Mouse (Mus musculus) layer of hippocampus, adult 9-10 months (tissue): ENCODE results near the gene Atraid.
A peak's percentile ranks its signal among the peaks of the same experiment; 100 is the strongest.
"Not testable (repeated sequence)": the region's sequence is repeated elsewhere in the genome, so short reads cannot be mapped to it uniquely, and the experiment has no call there.

Experiments used
- DNase-seq: peaks from one replicate; pipeline ENCODE4 v3.0.0; 2022; ENCODE audit warnings: low spot score

Gene Atraid

GRCm38 (mm10) chr5:31047848-31048762, at the start of gene Atraid:
TSS of gene Atraid (plus strand) at chr5:31048312.
- DNase-seq, result peak; percentile 95

- DNase-seq, result no peak
These were observed 48.8 kb upstream of the Atraid start for GRCm38 (mm10) chr5:30999324-30999723.

DNA sequence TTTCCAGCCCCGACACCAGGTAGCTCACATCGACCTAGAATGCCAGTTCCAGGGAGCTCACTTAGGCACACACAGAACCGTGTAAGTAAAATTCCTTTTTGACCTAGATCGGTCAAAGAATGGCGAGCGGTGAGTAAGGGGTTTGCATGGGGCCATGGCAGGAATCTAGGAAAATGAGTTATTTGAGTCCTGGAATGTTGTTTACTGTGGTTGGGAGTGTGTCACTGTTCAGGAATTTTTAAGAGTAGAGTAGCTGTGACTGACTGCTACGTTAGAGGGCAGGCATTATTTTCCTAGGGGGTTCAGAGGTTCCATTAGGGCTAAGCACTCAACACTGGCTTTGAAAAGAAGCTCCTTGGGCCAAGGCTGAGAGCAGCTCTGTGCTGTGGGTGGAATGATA, 48.0 kb upstream of the Atraid start:
- DNase-seq, result no peak

GRCm38 (mm10) chr5:31000993-31001392, 47.1 kb upstream of the Atraid start:
- no peak for DNase-seq

DNA sequence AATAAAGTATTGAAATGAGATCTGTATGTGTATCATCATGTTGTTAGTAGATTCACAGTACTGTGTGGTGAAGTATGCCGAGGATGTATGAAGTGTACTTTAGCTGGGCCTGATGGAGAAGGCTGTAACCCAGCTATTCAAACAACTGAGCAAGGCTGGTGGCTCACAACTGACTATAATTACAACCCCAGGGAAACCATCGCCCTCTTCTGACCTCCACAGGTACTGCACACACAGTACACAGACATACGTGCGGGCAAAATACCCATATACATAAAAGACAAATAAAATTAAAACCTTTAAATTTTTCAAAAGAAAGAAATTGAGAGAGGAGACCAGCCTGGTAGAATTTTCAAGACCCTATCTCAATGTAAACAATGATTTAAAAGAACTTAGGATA, 46.6 kb upstream of the Atraid start:
- no peak for DNase-seq

DNA sequence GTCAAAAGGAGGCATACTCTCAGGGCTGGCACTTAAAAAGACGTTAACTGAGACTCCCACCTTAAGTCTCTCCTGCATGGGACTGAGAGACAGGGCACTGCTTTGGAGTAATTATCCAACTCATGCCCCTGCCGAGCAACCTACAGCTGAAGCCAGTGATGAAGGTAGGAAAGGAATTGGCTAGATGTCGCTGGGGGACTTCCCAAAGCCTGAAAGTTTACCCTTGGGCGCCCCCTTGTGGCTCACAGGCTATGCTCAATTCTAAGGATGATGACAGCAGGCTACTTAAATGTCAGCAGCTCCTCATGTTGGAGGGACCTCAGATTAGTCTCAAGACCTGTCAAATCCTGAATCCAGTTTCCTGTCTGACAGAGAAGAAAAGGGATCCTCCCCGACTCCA, 43.9 kb upstream of the Atraid start:
- DNase-seq, result peak; percentile 89

DNA sequence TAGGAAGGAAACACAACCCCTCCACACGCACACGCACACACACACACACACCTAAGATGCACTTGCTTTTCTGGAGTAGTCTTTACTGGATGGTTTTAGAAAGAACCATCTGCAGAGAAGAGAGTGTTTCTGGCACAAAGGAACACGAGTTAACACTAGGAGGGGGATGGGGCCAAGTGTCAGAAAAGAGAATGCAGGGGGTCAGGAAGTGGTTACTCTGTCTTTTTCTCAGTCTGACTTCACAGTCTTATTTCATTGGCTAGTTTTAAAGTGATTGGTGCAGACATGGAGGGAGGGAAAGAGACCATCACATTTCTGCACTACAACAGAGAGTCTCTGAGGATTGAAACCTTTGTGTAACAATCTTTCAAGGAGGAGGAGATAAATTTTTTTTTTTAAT, 35.4 kb upstream of the Atraid start:
- DNase-seq, result no peak

DNA sequence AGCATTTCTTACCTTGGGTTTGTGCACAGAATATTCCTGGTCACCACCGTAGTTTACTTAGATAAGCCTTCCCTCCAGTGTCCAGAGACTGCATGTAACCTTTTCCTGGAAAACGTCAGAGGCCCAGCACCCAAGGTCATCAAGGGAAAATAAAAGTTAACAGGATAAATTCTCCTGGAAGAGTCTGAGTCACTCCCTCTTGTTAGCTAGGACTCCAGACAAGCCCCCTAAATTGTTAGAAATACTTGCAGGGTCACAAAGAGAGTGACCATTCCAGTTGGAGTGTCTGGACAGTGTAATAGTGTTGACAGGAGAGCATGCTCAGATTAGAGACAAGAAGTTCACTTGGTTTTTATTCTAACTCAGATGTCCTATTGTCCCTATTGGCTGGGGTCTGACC, 32.2 kb upstream of the Atraid start:
- DNase-seq, result no peak

GRCm38 (mm10) chr5:31021790-31022189, 26.3 kb upstream of the Atraid start:
- DNase-seq, result not testable (repeated sequence)

- no peak for DNase-seq
These were observed 25.4 kb upstream of the Atraid start for GRCm38 (mm10) chr5:31022690-31023089.

DNA sequence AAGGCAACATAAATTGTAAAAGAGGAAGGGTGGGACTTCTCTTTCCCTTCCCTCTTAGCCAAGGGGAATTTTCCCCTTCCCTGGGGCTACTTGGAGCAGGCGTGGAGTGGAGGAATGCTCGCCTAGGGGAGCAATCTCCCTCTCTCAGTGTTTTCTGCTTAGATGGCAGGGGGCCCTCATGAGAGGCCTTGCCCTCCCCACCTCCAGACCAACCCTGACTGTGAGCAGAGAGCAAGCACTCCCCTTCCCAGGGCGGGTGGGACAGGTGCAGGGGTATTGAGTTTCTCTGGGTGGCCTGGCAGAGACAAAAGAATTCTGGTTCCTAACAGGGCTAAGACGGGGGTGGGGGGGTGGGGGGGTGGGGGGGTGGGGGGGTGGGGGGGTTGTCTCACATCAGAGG, 24.9 kb upstream of the Atraid start:
- DNase-seq, result no peak

- DNase-seq, result no peak
These were observed 23.5 kb upstream of the Atraid start for GRCm38 (mm10) chr5:31024641-31025040.

- no peak for DNase-seq
These were observed 17.2 kb upstream of the Atraid start for GRCm38 (mm10) chr5:31030926-31031325.

GRCm38 (mm10) chr5:31031508-31031907, 16.6 kb upstream of the Atraid start:
- no peak for DNase-seq

DNA sequence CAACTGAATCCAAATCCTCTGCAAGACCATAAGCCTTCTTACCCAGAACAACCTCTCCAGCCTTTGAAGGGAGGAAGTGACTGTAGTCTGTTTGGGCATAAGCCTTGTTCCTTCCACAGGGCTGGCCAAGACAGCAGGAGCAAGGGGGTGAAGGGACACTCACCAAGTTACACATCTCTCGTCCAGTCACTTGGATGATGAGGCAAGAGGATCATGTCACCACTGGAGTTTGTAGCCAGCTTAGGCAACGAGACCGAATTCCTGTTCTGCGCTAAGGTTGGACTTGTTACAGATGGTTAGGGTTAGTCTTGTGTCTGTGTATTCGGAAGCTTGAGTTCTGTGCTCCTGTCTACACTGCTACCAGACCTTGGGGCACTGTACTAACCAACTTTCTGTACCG, 13.4 kb upstream of the Atraid start:
- no peak for DNase-seq

DNA sequence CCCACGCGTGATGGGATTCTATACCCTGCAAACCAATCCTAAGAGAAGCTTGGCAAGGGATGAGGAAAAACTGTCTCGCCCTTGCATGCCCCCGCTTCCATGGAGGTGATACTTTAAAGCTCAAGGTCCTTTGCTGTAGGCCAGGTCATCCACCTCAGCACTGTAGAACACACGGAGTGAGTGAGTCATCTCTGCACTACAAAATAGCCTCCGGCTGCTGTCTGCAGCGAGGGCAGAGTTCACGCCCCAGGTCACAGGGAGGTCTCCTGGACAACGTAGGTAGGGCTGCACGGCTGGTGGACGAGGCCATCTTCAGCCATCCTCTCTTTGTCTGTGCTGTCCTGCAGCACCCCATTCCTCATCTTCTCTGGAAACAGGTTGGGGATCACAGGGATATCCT, 11.6 kb upstream of the Atraid start:
- not testable (repeated sequence) for DNase-seq

- DNase-seq, result no peak
These were observed 9.8 kb upstream of the Atraid start for GRCm38 (mm10) chr5:31038171-31038845.

DNA sequence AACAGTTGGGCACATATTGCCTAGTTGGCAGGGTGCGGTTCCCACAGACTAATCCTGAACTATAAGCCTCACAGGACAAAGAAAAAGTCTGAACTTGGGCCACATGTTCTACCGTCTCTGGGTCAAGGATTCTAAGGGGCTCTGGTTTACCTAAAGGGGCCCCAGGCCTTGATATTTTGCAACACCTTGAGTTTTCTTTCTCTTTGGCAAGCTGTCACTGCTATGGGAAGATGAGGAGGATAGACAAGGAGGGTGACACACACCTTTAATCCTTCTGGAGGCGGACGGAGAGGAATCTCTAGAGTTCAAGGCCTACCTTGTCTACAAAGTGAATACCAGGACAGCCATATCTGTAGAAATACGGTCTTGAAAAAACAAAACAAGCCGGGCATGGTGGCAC, 1.7 kb upstream of the Atraid start:
- DNase-seq, result no peak

DNA sequence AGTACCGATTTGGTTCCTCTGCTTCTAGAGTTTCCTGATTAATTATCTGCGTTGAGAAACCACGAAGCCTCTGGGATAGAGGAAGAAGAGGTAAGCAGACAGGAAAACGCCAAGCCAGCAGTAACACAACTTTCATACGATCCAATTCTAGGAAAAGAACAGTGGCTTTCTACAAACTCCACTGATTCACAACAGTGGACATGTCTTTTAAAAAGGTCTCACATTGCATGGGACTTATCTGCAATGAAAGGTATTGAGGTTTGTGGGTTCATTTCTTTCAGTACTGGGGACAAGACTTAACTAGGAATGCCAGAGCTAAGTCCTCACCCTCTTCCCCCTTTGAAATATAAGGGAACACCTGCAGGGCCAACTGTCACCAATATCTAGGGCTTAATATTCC, 1.0 kb upstream of the Atraid start:
- no peak for DNase-seq

DNA sequence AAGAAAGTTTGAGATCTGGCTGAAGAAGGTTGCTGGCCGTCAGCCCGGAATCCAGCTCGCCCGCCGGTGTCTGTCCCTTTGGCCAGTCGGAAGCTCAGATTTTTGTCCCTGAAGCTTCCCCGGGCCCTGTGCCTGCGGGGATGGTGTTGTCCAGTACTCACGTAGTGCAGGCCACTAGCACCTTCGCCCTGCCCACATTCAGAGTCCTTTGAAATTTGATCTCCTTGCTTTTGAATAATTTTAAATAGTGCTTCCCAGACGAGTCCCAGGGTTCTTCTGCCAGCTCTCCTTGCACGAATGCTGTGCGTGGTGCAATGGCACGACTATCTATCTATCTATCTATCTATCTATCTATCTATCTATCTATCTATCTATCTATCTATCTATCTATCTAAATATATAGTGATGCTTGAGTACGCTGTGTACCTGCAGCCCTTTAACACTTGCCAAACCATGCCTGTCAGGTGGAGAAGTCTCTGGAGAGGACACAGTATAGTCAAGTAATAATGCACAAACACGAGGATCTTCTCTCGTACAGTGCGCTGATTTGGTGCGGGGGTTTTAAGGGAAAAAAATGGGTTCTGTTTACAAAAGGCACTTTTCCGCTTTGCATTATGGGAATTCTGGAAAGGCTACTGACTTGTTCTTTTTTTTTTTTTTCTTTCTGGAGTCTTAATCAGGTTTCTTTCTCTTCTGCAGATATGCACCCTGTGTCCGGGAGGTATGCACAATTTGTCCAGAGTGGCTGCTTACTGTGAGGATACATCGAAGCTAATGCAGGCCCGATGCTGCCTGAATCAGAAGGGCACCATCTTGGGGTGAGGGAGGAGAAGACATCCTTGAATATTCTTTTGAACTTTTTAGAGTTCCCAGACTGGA, 890 bp downstream of the Atraid start, which contains the start of gene Slc5a6:
TSS of gene Slc5a6 (minus strand) at position 162 of the 879 bp plus-strand sequence.
- no peak for DNase-seq

GRCm38 (mm10) chr5:31050427-31050826, 2.3 kb downstream of the Atraid start:
- DNase-seq, result no peak

GRCm38 (mm10) chr5:31053728-31054127, 5.6 kb downstream of the Atraid start:
- not testable (repeated sequence) for DNase-seq
